Mouse (Mus musculus) embryonic fibroblast, embryonic 13.5 days (primary cell): ENCODE results near the gene Polr2c.

Source experiments
- CTCF ChIP-seq: IDR thresholded peaks from 2 replicates; pipeline ENCODE4 v1.5.1; 2011; ENCODE audit warnings: mild to moderate bottlenecking, control low read depth, low read length, moderate library complexity, borderline replicate concordance; ENCODE audit not compliant: insufficient read depth
- POLR2A ChIP-seq: IDR thresholded peaks from 2 replicates; pipeline ENCODE4 v1.6.1; 2011; ENCODE audit warnings: low read depth, mild to moderate bottlenecking, control low read depth, low read length, moderate library complexity

DNA sequence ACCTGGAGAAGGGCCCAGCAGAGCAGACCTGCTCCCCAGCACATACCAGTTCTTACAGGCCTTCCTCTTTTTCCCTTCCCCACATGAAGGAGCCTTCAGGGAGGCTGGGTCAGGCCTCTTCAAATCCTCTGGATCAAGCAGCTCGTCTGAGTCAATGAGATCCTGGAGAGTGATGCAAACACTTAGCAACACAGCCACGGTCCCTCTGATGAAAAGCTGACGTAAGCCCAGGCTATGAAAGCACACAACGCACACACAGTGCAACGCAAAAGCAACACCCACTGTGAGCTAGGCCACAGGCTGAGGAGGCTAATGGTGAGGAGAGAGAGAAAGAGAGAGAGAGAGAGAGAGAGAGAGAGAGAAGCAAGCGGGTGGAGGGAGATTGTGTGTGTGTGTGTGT, 32.1 kb upstream of the Polr2c start:
- TF ChIP-seq POLR2A (no peak), CTCF (no peak)
